Mouse (Mus musculus): Measurements from ENCODE around the gene Derl3.

DNA sequence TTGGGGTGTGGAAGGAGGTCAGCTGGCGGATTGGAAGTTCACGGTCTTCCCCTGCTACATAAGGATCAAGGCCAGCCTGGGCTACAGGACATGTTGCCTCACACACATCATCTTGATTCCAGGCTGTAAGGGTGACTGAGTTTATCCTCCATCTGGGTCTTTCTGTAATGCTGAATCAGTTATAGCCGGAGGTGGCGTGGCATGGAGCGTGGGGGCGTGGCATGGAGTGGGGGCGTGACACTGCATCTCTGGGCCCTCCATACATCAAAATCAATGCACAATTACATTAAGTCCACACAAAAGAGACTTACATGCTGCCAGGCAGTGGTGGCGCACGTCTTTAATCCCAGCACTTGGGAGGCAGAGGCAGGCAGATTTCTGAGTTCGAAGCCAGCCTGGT is 12.9 kb upstream of the Derl3 start:
- TF ChIP-seq POLR2A (IDR thresholded peaks at IDR 0.05; ENCODE audit: low read depth, low read length) (no peak), CTCF (IDR thresholded peaks at IDR 0.05; ENCODE audit: borderline replicate concordance, insufficient read depth, low read length) (no peak)

Measured in embryonic fibroblast, embryonic 13.5 days (primary cell).